Mouse (Mus musculus): ENCODE data around the gene Micu1. TPM values are rescaled to one million over a fixed set of nuclear protein-coding genes. Genes with fewer than 3 reads are reported as not detected.
A peak's percentile ranks its signal among the peaks of the same experiment; 100 is the strongest.

Micu1 gene
- polyA plus RNA-seq, 1 experiment from 2014 or later: 42.5 TPM

DNA sequence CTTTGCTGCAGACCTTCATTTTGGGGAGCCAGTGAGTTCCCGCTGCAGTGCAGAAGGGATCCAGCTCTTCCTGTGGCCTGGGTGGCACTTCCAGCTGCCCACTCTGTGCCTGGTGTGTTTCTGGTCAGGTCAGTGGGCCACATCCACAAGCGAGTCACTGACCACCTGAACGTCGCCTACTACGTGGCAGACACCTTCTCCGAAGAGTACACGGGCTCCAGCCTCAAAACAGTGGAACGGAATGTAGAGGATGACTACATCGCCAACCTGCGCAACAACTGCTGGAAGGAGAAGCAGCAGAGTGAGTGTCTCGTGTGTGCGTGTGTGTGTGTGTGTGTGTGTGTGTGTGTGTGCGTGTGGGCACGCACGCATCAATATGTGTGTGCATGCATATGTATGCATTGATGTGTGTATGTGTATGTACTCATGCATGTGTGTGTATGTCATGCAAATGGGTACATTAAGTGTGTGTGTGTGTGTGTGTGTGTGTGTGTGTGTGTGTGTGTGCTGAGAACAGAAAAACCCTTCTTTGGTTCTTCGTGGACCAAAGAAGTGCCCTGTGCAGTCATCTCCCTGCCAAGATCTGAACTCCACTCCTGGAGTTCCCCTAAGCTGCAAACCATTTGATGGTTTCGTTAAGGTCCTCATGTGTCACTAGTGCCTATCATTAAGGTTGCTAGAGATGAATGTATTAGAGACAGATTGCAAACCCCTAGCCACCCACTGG is 193.3 kb downstream of the Micu1 start:
- H3K4me2 ChIP-seq (ENCODE audit: low read length): no peak overlapping the region
- H3K27ac ChIP-seq (replicated peaks in 1 of 2; ENCODE audit: control insufficient read depth in 1 of 2, insufficient read depth in 1 of 2, low read depth in 2 of 2, low read length in 2 of 2): no peak overlapping the region
- ATAC-seq (ENCODE audit: insufficient number of reproducible peaks, insufficient read depth, low FRiP score, low read depth): no peak
- WGBS: 94% methylated on average over 17 of the region's 17 CpGs
- H3K4me1 ChIP-seq (ENCODE audit: control insufficient read depth in 2 of 2, insufficient read depth in 2 of 2, low read length in 2 of 2): peaks cover 17 to 35% of the 10 kb centered on the region in 2 experiments
- H3K36me3 ChIP-seq (ENCODE audit: control insufficient read depth, insufficient read depth, low read length): peaks cover 78% of the 10 kb centered on the region
- H3K4me3 ChIP-seq (ENCODE audit: control insufficient read depth in 1 of 2, insufficient read depth in 1 of 2, low read depth in 1 of 2, low read length in 2 of 2): no peak overlapping the region
- H3K27me3 ChIP-seq (ENCODE audit: control insufficient read depth, insufficient read depth, low read length): no peaks in the 10 kb centered on the region
- H3K9me3 ChIP-seq (ENCODE audit: control insufficient read depth, low read length): no peaks in the 10 kb centered on the region
- H3K9ac ChIP-seq (ENCODE audit: low read length): no peak overlapping the region

DNA sequence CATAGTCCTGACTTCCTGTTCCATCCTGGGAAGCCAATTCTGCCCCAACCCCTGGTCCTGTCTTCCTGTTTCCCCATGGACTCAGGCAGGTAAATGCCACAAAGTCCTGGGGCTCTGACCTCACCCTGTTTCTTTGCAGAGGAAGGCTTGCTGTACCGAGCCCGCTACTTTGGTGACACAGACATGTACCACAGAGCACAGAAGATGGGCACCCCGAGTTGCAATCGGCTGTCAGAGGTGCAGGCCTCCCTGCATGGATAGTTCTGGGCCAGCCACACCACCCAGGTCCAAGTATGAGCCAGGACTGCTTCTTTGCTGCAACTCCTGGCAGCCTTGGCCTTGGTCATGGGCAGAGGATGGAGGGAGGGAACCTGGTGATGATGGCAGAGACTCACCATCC is 193.9 kb downstream of the Micu1 start:
- Histone ChIP-seq H3K27ac (replicated peaks in 1 of 2; ENCODE audit: control insufficient read depth in 1 of 2, insufficient read depth in 1 of 2, low read depth in 2 of 2, low read length in 2 of 2) (no peak overlapping the region), H3K9ac (ENCODE audit: low read length) (no peak overlapping the region), H3K27me3 (ENCODE audit: control insufficient read depth, insufficient read depth, low read length) (no peaks in the 10 kb centered on the region), H3K36me3 (ENCODE audit: control insufficient read depth, insufficient read depth, low read length) (peaks cover 73% of the 10 kb centered on the region), H3K4me2 (ENCODE audit: low read length) (no peak overlapping the region), H3K4me3 (ENCODE audit: control insufficient read depth in 1 of 2, insufficient read depth in 1 of 2, low read depth in 1 of 2, low read length in 2 of 2) (no peak overlapping the region), H3K9me3 (ENCODE audit: control insufficient read depth, low read length) (no peaks in the 10 kb centered on the region), H3K4me1 (ENCODE audit: control insufficient read depth in 2 of 2, insufficient read depth in 2 of 2, low read length in 2 of 2) (peaks cover 23 to 41% of the 10 kb centered on the region in 2 experiments)
- 96% methylated on average over 4 of the region's 4 CpGs for WGBS
- ATAC-seq (ENCODE audit: insufficient number of reproducible peaks, insufficient read depth, low FRiP score, low read depth): no peak

DNA sequence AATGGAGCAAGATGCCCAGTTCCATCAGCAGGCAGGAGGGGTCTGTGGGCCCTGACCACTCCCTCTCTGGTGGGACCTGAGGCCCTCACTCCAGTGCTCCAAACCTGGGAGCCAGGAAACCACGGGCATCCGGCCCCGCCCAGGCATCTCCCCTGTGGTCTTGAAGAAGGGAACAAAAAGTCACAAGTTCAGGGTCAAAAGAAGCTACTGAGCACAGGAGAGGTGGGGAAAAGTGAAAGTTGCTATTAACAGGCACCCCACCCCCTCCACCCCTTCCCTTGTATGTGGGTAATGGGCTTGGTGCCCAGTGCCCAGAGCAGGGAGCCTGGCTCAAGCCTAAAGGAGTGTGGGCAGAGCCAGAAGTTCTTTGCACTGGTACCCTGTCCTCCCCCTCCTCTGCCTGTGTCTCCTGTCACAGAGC is 194.6 kb downstream of the Micu1 start:
- Histone ChIP-seq H3K4me1 (ENCODE audit: control insufficient read depth in 2 of 2, insufficient read depth in 2 of 2, low read length in 2 of 2) (peaks cover 28 to 48% of the 10 kb centered on the region in 2 experiments), H3K4me2 (ENCODE audit: low read length) (no peak overlapping the region), H3K27ac (replicated peaks in 1 of 2; ENCODE audit: control insufficient read depth in 1 of 2, insufficient read depth in 1 of 2, low read depth in 2 of 2, low read length in 2 of 2) (no peak overlapping the region), H3K9ac (ENCODE audit: low read length) (no peak overlapping the region), H3K9me3 (ENCODE audit: control insufficient read depth, low read length) (no peaks in the 10 kb centered on the region), H3K27me3 (ENCODE audit: control insufficient read depth, insufficient read depth, low read length) (no peaks in the 10 kb centered on the region), H3K36me3 (ENCODE audit: control insufficient read depth, insufficient read depth, low read length) (peaks cover 66% of the 10 kb centered on the region), H3K4me3 (ENCODE audit: control insufficient read depth in 1 of 2, insufficient read depth in 1 of 2, low read depth in 1 of 2, low read length in 2 of 2) (no peak overlapping the region)
- WGBS: 83% methylated on average over 3 of the region's 3 CpGs
- ATAC-seq (ENCODE audit: insufficient number of reproducible peaks, insufficient read depth, low FRiP score, low read depth): no peak

DNA sequence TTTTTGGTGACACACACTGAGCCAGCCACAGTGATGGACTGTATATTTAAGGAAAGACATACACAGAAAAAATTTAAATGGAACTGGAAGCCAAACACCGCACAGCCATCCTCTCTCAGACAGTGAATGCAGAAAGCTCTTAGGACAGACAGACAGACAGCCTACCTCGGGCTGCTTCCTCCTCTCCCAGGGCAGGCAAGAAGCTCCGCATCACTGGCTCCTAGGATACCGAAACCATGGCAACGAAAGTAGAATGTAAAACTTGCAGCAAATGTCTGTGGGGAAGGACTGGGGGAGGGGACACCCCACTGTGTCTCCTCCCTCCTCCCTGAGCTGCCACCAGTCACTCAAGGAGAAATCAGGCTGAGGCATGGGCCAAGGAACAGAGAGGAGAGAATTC is 195.2 kb downstream of the Micu1 start:
- H3K4me1 ChIP-seq (ENCODE audit: control insufficient read depth in 2 of 2, insufficient read depth in 2 of 2, low read length in 2 of 2): peaks cover 29 to 54% of the 10 kb centered on the region in 2 experiments
- no peak overlapping the region for H3K4me3 ChIP-seq (ENCODE audit: control insufficient read depth in 1 of 2, insufficient read depth in 1 of 2, low read depth in 1 of 2, low read length in 2 of 2)
- no peak overlapping the region for H3K9ac ChIP-seq (ENCODE audit: low read length)
- H3K36me3 ChIP-seq (ENCODE audit: control insufficient read depth, insufficient read depth, low read length): peaks cover 60% of the 10 kb centered on the region
- H3K27me3 ChIP-seq (ENCODE audit: control insufficient read depth, insufficient read depth, low read length): no peaks in the 10 kb centered on the region
- no peaks in the 10 kb centered on the region for H3K9me3 ChIP-seq (ENCODE audit: control insufficient read depth, low read length)
- WGBS: 62% methylated on average over 5 of the region's 5 CpGs
- no peak overlapping the region for H3K27ac ChIP-seq (replicated peaks in 1 of 2; ENCODE audit: control insufficient read depth in 1 of 2, insufficient read depth in 1 of 2, low read depth in 2 of 2, low read length in 2 of 2)
- H3K4me2 ChIP-seq (ENCODE audit: low read length): no peak overlapping the region
- no peak for ATAC-seq (ENCODE audit: insufficient number of reproducible peaks, insufficient read depth, low FRiP score, low read depth)

DNA sequence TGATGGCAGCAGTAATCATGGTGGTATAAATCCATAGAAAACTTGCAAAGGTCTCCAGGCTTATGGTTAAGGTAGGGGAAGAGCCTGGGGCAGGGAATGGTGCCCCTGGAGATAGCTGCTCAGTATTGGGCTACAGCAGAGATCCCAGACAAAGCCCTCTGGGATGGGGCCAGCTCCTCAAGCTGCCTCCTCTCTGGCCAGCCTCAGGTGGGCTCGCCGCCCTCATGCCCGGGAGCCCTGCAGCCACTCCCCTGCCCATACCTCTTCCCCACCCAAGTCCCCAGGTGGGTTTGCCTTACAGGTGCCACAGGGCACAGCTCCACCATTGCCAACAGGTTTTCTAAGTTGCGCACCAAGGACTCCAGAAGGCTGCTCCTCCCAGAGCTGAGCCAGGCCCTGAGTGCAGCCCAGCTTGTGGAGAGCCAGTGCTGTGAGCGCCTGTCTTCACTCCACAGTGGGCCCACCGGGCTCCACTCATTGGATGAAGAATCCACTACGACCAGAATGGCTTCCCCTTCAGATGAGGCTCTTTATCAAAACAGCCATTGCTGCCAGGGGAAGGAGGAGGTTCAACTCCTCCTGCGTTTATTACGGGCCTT is 196.0 kb downstream of the Micu1 start:
- Histone ChIP-seq H3K4me1 (ENCODE audit: control insufficient read depth in 2 of 2, insufficient read depth in 2 of 2, low read length in 2 of 2) (peaks cover 35 to 61% of the 10 kb centered on the region in 2 experiments), H3K4me2 (ENCODE audit: low read length) (no peak overlapping the region)
- WGBS: 78% methylated on average over 9 of the region's 9 CpGs

DNA sequence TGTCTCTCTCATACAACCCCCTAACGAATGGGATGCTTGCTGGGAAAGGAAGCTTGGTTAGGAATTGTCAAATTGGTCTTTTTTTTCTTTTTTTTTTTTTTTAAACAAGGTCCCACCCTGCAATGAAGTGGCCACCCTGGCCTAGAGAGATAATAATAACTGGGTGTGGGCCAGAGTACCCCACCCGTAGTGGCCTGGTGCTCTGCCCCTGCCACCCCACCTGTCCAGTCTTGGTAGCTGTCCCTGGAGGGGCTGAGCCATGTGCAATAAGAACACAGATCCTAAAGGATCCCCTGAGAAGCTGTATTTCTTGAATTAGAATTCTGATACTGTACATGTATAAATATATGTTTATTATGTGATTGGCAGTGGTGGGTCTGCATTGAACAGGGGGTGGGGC is 196.7 kb downstream of the Micu1 start:
- peak overlapping the region; percentile 77 to 97 for H3K27ac ChIP-seq (replicated peaks in 1 of 2; ENCODE audit: control insufficient read depth in 1 of 2, insufficient read depth in 1 of 2, low read depth in 2 of 2, low read length in 2 of 2)
- H3K9me3 ChIP-seq (ENCODE audit: control insufficient read depth, low read length): no peaks in the 10 kb centered on the region
- H3K4me1 ChIP-seq (ENCODE audit: control insufficient read depth in 2 of 2, insufficient read depth in 2 of 2, low read length in 2 of 2): peaks cover 37 to 66% of the 10 kb centered on the region in 2 experiments
- no peaks in the 10 kb centered on the region for H3K27me3 ChIP-seq (ENCODE audit: control insufficient read depth, insufficient read depth, low read length)
- no peak for ATAC-seq (ENCODE audit: insufficient number of reproducible peaks, insufficient read depth, low FRiP score, low read depth)
- peak overlapping the region; percentile 51 for H3K4me2 ChIP-seq (ENCODE audit: low read length)
- whole genome bisulfite sequencing: 56% methylated on average over 2 of the region's 2 CpGs
- H3K9ac ChIP-seq (ENCODE audit: low read length): peak overlapping the region; percentile 68
- peaks cover 45% of the 10 kb centered on the region for H3K36me3 ChIP-seq (ENCODE audit: control insufficient read depth, insufficient read depth, low read length)
- no peak overlapping the region for H3K4me3 ChIP-seq (ENCODE audit: control insufficient read depth in 1 of 2, insufficient read depth in 1 of 2, low read depth in 1 of 2, low read length in 2 of 2)

More for the DNA sequence above, 196.0 kb downstream of the Micu1 start:
- no peaks in the 10 kb centered on the region for H3K27me3 ChIP-seq (ENCODE audit: control insufficient read depth, insufficient read depth, low read length)
- peak overlapping the region in 1 of 2 experiments; percentile 97; a peak in 2 of 4 replicates for H3K27ac ChIP-seq (replicated peaks in 1 of 2; ENCODE audit: control insufficient read depth in 1 of 2, insufficient read depth in 1 of 2, low read depth in 2 of 2, low read length in 2 of 2)
- H3K4me3 ChIP-seq (ENCODE audit: control insufficient read depth in 1 of 2, insufficient read depth in 1 of 2, low read depth in 1 of 2, low read length in 2 of 2): no peak overlapping the region
- H3K9ac ChIP-seq (ENCODE audit: low read length): no peak overlapping the region
- H3K36me3 ChIP-seq (ENCODE audit: control insufficient read depth, insufficient read depth, low read length): peaks cover 52% of the 10 kb centered on the region
- ATAC-seq (ENCODE audit: insufficient number of reproducible peaks, insufficient read depth, low FRiP score, low read depth): no peak
- no peaks in the 10 kb centered on the region for H3K9me3 ChIP-seq (ENCODE audit: control insufficient read depth, low read length)

DNA sequence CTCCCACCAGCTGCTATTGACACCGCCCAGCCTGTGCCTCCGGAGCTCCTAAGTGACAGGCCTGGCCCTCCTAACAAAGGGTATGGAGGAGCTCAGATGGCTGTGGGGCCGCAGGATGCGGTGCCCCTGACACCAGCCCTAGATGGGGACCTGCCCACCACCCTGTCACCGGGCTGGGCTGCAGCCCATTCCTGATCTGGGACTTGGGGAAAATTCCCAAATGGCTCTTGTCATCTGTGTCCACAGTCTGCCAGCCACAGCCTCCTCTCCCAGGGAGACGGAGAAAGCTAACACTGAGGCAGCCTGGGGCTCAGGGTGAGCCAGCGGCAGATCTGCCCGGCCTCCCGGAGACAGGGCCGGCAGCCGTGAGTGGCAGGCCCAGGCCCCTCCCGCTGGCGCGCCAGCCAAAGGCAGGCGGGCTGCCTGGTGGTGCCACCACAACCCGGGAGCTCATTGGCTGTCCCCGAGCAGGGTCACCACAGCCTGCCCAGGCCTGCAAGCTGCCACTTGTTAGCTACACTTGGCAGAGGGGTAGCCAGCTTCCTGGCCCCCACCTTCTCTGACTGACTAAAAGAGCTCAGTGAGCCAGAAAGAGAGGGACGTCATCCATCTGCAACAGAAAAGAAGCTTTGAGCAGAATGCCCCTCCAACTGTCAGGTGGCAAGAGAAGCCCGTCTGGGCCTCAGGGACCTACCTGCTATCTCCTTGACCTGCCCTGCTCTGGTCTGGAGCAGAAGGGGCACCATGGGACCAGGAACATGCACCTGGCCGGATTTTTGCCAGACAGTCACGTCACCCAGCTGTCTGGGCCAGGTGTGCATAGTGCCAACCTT is 197.3 kb downstream of the Micu1 start:
- Histone ChIP-seq H3K9ac (ENCODE audit: low read length) (peak overlapping the region; percentile 68), H3K4me1 (ENCODE audit: control insufficient read depth in 2 of 2, insufficient read depth in 2 of 2, low read length in 2 of 2) (peaks cover 37 to 65% of the 10 kb centered on the region in 2 experiments), H3K4me2 (ENCODE audit: low read length) (peak overlapping the region; percentile 51), H3K36me3 (ENCODE audit: control insufficient read depth, insufficient read depth, low read length) (peaks cover 39% of the 10 kb centered on the region), H3K27me3 (ENCODE audit: control insufficient read depth, insufficient read depth, low read length) (no peaks in the 10 kb centered on the region), H3K4me3 (ENCODE audit: control insufficient read depth in 1 of 2, insufficient read depth in 1 of 2, low read depth in 1 of 2, low read length in 2 of 2) (no peak overlapping the region), H3K9me3 (ENCODE audit: control insufficient read depth, low read length) (no peaks in the 10 kb centered on the region), H3K27ac (replicated peaks in 1 of 2; ENCODE audit: control insufficient read depth in 1 of 2, insufficient read depth in 1 of 2, low read depth in 2 of 2, low read length in 2 of 2) (peak overlapping the region; percentile 83 to 97)
- WGBS: 11% methylated on average over 21 of the region's 21 CpGs
- ATAC-seq (ENCODE audit: insufficient number of reproducible peaks, insufficient read depth, low FRiP score, low read depth): peak; percentile 76

All from heart, embryonic 14.5 days (tissue).